Mouse (Mus musculus) urinary bladder, postnatal 25 days (tissue): Measurements from ENCODE around the gene Tmem44.

Experiments
- DNase-seq: peaks from one replicate; pipeline ENCODE4 v3.0.0; 2022; ENCODE audit warnings: low spot score

Gene Tmem44

GRCm38 (mm10) chr16:30550748-30551192 is at the start of gene Tmem44:
TSS of gene Tmem44 (minus strand) at chr16:30550842.
- DNase-seq = no peak

- peak; percentile 74 for DNase-seq
These were observed 49.0 kb upstream of the Tmem44 start, which contains the start of gene Fam43a for GRCm38 (mm10) chr16:30599491-30600268. TSS of gene Fam43a (plus strand) at chr16:30599723.

- peak; percentile 89 for DNase-seq
These were observed 46.5 kb upstream of the Tmem44 start for GRCm38 (mm10) chr16:30596959-30597681.

GRCm38 (mm10) chr16:30595835-30596557 is 45.4 kb upstream of the Tmem44 start:
- no peak for DNase-seq

GRCm38 (mm10) chr16:30595356-30595755 is 44.7 kb upstream of the Tmem44 start:
- DNase-seq = no peak

- DNase-seq = no peak
These were observed 41.3 kb upstream of the Tmem44 start for GRCm38 (mm10) chr16:30591990-30592389.

- no peak for DNase-seq
These were observed 39.9 kb upstream of the Tmem44 start for GRCm38 (mm10) chr16:30590264-30591209.

GRCm38 (mm10) chr16:30587494-30588327 is 37.1 kb upstream of the Tmem44 start, which contains the start of gene Lsg1:
TSS of gene Lsg1 (minus strand) at chr16:30587592.
- peak; percentile 76 for DNase-seq

- DNase-seq = no peak
These were observed 36.4 kb upstream of the Tmem44 start for GRCm38 (mm10) chr16:30586935-30587493.

- DNase-seq = no peak
These were observed 30.1 kb upstream of the Tmem44 start for GRCm38 (mm10) chr16:30580765-30581164.

GRCm38 (mm10) chr16:30576392-30576791 is 25.8 kb upstream of the Tmem44 start:
- no peak for DNase-seq

- no peak for DNase-seq
These were observed 25.2 kb upstream of the Tmem44 start for GRCm38 (mm10) chr16:30575815-30576214.

GRCm38 (mm10) chr16:30572239-30572638 is 21.6 kb upstream of the Tmem44 start:
- no peak for DNase-seq

GRCm38 (mm10) chr16:30571378-30571777 is 20.7 kb upstream of the Tmem44 start:
- no peak for DNase-seq

- no peak for DNase-seq
These were observed 19.5 kb upstream of the Tmem44 start for GRCm38 (mm10) chr16:30570173-30570572.

GRCm38 (mm10) chr16:30565631-30566030 is 15.0 kb upstream of the Tmem44 start:
- no peak for DNase-seq

- no peak for DNase-seq
These were observed 10.0 kb upstream of the Tmem44 start for GRCm38 (mm10) chr16:30560601-30561000.

GRCm38 (mm10) chr16:30559312-30559992 is 8.8 kb upstream of the Tmem44 start:
- DNase-seq = no peak

GRCm38 (mm10) chr16:30554109-30554508 is 3.5 kb upstream of the Tmem44 start:
- no peak for DNase-seq
